In the genomic region with DNA sequence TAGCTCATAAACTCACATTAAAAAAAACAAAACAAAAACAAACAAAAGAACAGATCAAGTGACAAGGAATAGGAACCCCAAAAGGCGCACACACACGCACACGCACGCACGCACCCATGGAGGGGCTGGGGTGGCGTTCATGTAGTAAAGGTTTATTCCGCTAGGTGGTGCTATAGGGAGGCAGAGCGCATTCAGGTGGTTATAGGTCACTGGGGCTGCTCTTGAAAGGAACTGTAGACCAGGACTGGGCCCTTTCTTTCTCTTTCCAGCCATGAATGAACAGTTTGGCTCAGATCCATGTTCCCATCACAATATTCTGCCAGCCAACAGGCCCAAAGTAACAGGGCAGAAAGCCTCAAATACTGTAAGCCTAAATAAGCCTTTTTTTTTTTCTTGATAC, we compare ENCODE assay signal across 12 mouse cellular contexts. TPM values are rescaled to one million over a fixed set of nuclear protein-coding genes. Genes with fewer than 3 reads are reported as not detected.
DNase-seq lines count a peak whose midpoint lies in the region; ATAC-seq and TF ChIP-seq lines count a peak whose summit lies in the region.
"Had no signal": no experiment of that assay in that cellular context is flagged by ENCODE, and none has a peak within 500 bp of the region (broad histone marks: within the 10 kb centered on the region; RNA-seq: fewer than 3 reads in every experiment).

No protein-coding gene starts in this region.

- no peaks in the 10 kb centered on the region for H3K27me3 ChIP-seq in forebrain, postnatal 0 days (ENCODE audit: insufficient read depth, low read length)
- H3K27me3 ChIP-seq in forebrain, embryonic 10.5 days (ENCODE audit: poor library complexity, severe bottlenecking) = no peaks in the 10 kb centered on the region
- H3K27me3 ChIP-seq in lung, postnatal 0 days (replicated peaks; ENCODE audit: insufficient read depth, low read length) = no peaks in the 10 kb centered on the region
- H3K27me3 ChIP-seq in small intestine, adult 2 months (ENCODE audit: control insufficient read depth, insufficient read depth, low read length) = no peaks in the 10 kb centered on the region
- H3K27me3 ChIP-seq: neural tube, embryonic 15.5 days had no signal

- peak; percentile 26; the same call in 1 of the 2 replicates for TF ChIP-seq CTCF in forebrain, postnatal 0 days (IDR thresholded peaks at IDR 0.05; ENCODE audit: low read depth)
- TF ChIP-seq CTCF in lung, postnatal 0 days (IDR thresholded peaks at IDR 0.05) = peak; percentile 51
- peak; percentile 64; the same call in 1 of the 2 replicates for TF ChIP-seq CTCF in small intestine, adult 2 months (IDR thresholded peaks at IDR 0.05; ENCODE audit: extremely low read depth, insufficient read length, insufficient replicate concordance, low read depth, low read length)

- no peak overlapping the region for H3K4me3 ChIP-seq in forebrain, postnatal 0 days (ENCODE audit: low read depth, low read length)
- H3K4me3 ChIP-seq in forebrain, embryonic 10.5 days = no peak overlapping the region
- H3K4me3 ChIP-seq in lung, postnatal 0 days (ENCODE audit: low read depth, low read length) = no peak overlapping the region
- no peak overlapping the region for H3K4me3 ChIP-seq in small intestine, adult 2 months (ENCODE audit: low read depth, low read length)
- H3K4me3 ChIP-seq: midbrain, embryonic 10.5 days; neural tube, embryonic 15.5 days had no signal

- no peak for TF ChIP-seq POLR2A in small intestine, adult 2 months (IDR thresholded peaks at IDR 0.05; ENCODE audit: low read depth, low read length)

- H3K36me3 ChIP-seq in forebrain, postnatal 0 days (ENCODE audit: insufficient read depth) = 0 out of 2 replicates have a peak, but pooled peaks cover 10% of the 10 kb centered on the region
- peaks cover 61% of the 10 kb centered on the region for H3K36me3 ChIP-seq in forebrain, embryonic 10.5 days (replicated peaks)
- H3K36me3 ChIP-seq in lung, postnatal 0 days (ENCODE audit: insufficient read depth, low read length) = no peaks in the 10 kb centered on the region
- peaks cover 41% of the 10 kb centered on the region for H3K36me3 ChIP-seq in small intestine, adult 2 months (ENCODE audit: control insufficient read depth, insufficient read depth, low read length)
- H3K36me3 ChIP-seq: neural tube, embryonic 15.5 days had no signal

- H3K4me1 ChIP-seq in forebrain, postnatal 0 days (ENCODE audit: insufficient read depth) = no peaks in the 10 kb centered on the region
- H3K4me1 ChIP-seq in forebrain, embryonic 10.5 days = peaks cover 13% of the 10 kb centered on the region
- H3K4me1 ChIP-seq in lung, postnatal 0 days (ENCODE audit: insufficient read depth, low read depth, low read length) = no peaks in the 10 kb centered on the region
- no peaks in the 10 kb centered on the region for H3K4me1 ChIP-seq in small intestine, adult 2 months (ENCODE audit: control insufficient read depth, insufficient read depth, insufficient read length, low read length)

- no peak overlapping the region for H3K27ac ChIP-seq in forebrain, postnatal 0 days (ENCODE audit: low read depth, low read length)
- H3K27ac ChIP-seq in forebrain, embryonic 10.5 days = no peak overlapping the region
- no peak overlapping the region for H3K27ac ChIP-seq in lung, postnatal 0 days (ENCODE audit: low read length)
- H3K27ac ChIP-seq in small intestine, adult 2 months (ENCODE audit: insufficient read depth, low read depth, low read length) = no peak overlapping the region
- H3K27ac ChIP-seq: midbrain, embryonic 10.5 days; neural tube, embryonic 15.5 days had no signal

- DNase-seq in forebrain, postnatal 0 days = no peak
- no peak for DNase-seq in forebrain, embryonic 10.5 days (ENCODE audit: extremely low spot score, low spot score)
- no peak for DNase-seq in lung, postnatal 0 days (ENCODE audit: low spot score)
- no peak for DNase-seq in lung, postnatal 14 days
- peak; percentile 74 for DNase-seq in R1 (ENCODE audit: low read depth, low spot score)
- DNase-seq in adrenal gland, postnatal 14 days = no peak
- no peak for DNase-seq in heart, adult 11 months
- DNase-seq: heart, postnatal 14 days; kidney, postnatal 10 days had no signal

- no peak overlapping the region for H3K9ac ChIP-seq in forebrain, postnatal 0 days
- no peak overlapping the region for H3K9ac ChIP-seq in lung, postnatal 0 days (replicated peaks; ENCODE audit: low read depth)
- H3K9ac ChIP-seq: neural tube, embryonic 15.5 days had no signal

- no peak for TF ChIP-seq EP300 in lung, postnatal 0 days (IDR thresholded peaks at IDR 0.05)

- no peak for ATAC-seq in forebrain, postnatal 0 days
- no peak for ATAC-seq in lung, postnatal 0 days

- H3K4me2 ChIP-seq in forebrain, postnatal 0 days (ENCODE audit: low read depth) = no peak overlapping the region
- no peak overlapping the region for H3K4me2 ChIP-seq in lung, postnatal 0 days (replicated peaks; ENCODE audit: low read depth, low read length)
- H3K4me2 ChIP-seq: neural tube, embryonic 15.5 days had no signal

- 82% methylated on average over 8 of the region's 8 CpGs for WGBS in forebrain, postnatal 0 days
- WGBS in forebrain, embryonic 10.5 days = 79% methylated on average over 8 of the region's 8 CpGs
- WGBS in lung, postnatal 0 days = 88% methylated on average over 8 of the region's 8 CpGs
- 87% methylated on average over 8 of the region's 8 CpGs for WGBS in small intestine, adult 2 months

- no peaks in the 10 kb centered on the region for H3K9me3 ChIP-seq in forebrain, postnatal 0 days (ENCODE audit: low read length)
- H3K9me3 ChIP-seq in forebrain, embryonic 10.5 days = no peaks in the 10 kb centered on the region
- H3K9me3 ChIP-seq in lung, postnatal 0 days (ENCODE audit: low read length) = no peaks in the 10 kb centered on the region
- H3K9me3 ChIP-seq: midbrain, embryonic 10.5 days; neural tube, embryonic 15.5 days had no signal

RNA-seq across cellular contexts. Expression of gene Slc7a1, which starts 53.2 kb away (rescaled TPM):
- total RNA-seq in forebrain, postnatal 0 days (2014; rRNA removed) = 31.9 and 52.2 TPM in 2 replicates
- 28.0 and 44.0 TPM in 2 replicates for polyA plus RNA-seq in forebrain, postnatal 0 days (2015; fragmentation: Nextera tagmentation; extraction: Ambion mirVana)
- polyA plus RNA-seq in forebrain, embryonic 10.5 days (2016; fragmentation: Nextera tagmentation; extraction: Ambion mirVana) = 17.4 and 17.6 TPM in 2 replicates
- 5.8 and 6.0 TPM in 2 replicates for polyA plus RNA-seq in lung, postnatal 0 days (2015; fragmentation: Nextera tagmentation; extraction: Ambion mirVana)
- 6.3 and 7.4 TPM in 2 replicates for polyA plus RNA-seq in small intestine, adult 2 months (2012; rRNA removed)
- 70.5 and 83.6 TPM in 2 replicates for total RNA-seq in adrenal gland, postnatal 14 days (2021)
